Mouse (Mus musculus) MEL (cell line): ENCODE measurements around the gene Slco1c1.

ENCODE experiments used
- CTCF ChIP-seq, 3 experiments: IDR thresholded peaks in 2 of 3; conservative IDR thresholded peaks in 1 of 3; 2 replicates each; pipeline ENCODE4 v1.5.1; 2011 to 2012; ENCODE audit warnings: low read length in 3 of 3, low read depth in 2 of 3, mild to moderate bottlenecking in 2 of 3, improper control_type of control experiment in 1 of 3, inconsistent platforms in 1 of 3, mixed read lengths in 1 of 3, moderate library complexity in 1 of 3; ENCODE audit not compliant: control insufficient read depth in 1 of 3, insufficient read depth in 1 of 3, poor library complexity in 1 of 3, severe bottlenecking in 1 of 3
- E2F4 ChIP-seq: IDR thresholded peaks from 2 replicates; pipeline ENCODE4 v1.6.1; 2011; ENCODE audit warnings: low read depth, low read length, improper control_type of control experiment, borderline replicate concordance
- EP300 ChIP-seq, 2 experiments: IDR thresholded peaks; 2 replicates each; pipeline ENCODE4 v1.6.1; 2011; ENCODE audit warnings: improper control_type of control experiment in 2 of 2, low read length in 2 of 2, low read depth in 1 of 2, mild to moderate bottlenecking in 1 of 2
- ETS1 ChIP-seq: IDR thresholded peaks from 2 replicates; pipeline ENCODE4 v1.6.1; 2012; ENCODE audit warnings: low read depth, mild to moderate bottlenecking, inconsistent platforms, low read length, improper control_type of control experiment, moderate library complexity
- MAFK ChIP-seq: IDR thresholded peaks from 2 replicates; pipeline ENCODE4 v1.6.1; 2011; ENCODE audit warnings: low read depth, mild to moderate bottlenecking, low read length, improper control_type of control experiment, borderline replicate concordance
- MEF2A ChIP-seq: IDR thresholded peaks from 2 replicates; pipeline ENCODE4 v1.6.1; 2014; ENCODE audit warnings: low read depth, mild to moderate bottlenecking, inconsistent platforms, low read length, improper control_type of control experiment; ENCODE audit not compliant: poor library complexity, insufficient replicate concordance, severe bottlenecking; ENCODE audit errors: extremely low read depth
- POLR2A ChIP-seq, 2 experiments: IDR thresholded peaks; 2 replicates each; pipeline ENCODE4 v1.6.1; 2011 to 2012; ENCODE audit warnings: low read length in 2 of 2, mild to moderate bottlenecking in 2 of 2, control low read depth in 1 of 2, improper control_type of control experiment in 1 of 2, low read depth in 1 of 2, moderate library complexity in 1 of 2; ENCODE audit not compliant: control insufficient read depth in 1 of 2, insufficient read depth in 1 of 2, poor library complexity in 1 of 2
- UBTF ChIP-seq: IDR thresholded peaks from 2 replicates; pipeline ENCODE4 v1.6.1; 2012; ENCODE audit warnings: low read depth, mild to moderate bottlenecking, inconsistent platforms, low read length, improper control_type of control experiment, moderate library complexity, borderline replicate concordance; ENCODE audit not compliant: insufficient read depth
- ZC3H11A ChIP-seq: IDR thresholded peaks from 2 replicates; pipeline ENCODE4 v1.6.1; 2012; ENCODE audit warnings: low read depth, mild to moderate bottlenecking, inconsistent platforms, low read length, improper control_type of control experiment
- ZKSCAN1 ChIP-seq: IDR thresholded peaks from 2 replicates; pipeline ENCODE4 v1.6.1; 2012; ENCODE audit warnings: low read depth, mild to moderate bottlenecking, inconsistent platforms, low read length, improper control_type of control experiment, moderate library complexity
- ZNF384 ChIP-seq: IDR thresholded peaks from 2 replicates; pipeline ENCODE4 v1.6.1; 2012; ENCODE audit warnings: low read depth, mild to moderate bottlenecking, inconsistent platforms, low read length, improper control_type of control experiment

DNA sequence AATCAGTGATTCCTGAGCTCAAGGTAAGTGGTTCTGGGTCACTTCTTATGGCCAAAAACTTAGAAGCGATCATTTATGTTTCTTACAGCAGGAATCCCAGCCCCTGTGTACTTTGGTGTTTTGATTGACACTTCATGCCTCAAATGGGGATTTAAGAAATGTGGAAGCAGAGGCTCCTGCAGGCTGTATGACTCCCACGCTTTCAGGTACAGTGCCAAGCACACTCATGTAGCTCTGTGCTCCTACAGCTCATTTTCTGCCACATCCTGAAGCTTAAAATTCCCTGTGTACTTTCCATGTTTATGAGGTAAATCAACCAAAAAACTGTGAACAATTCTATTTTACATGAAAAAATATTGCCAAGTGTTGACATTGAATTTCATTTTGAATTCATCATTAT is 43.2 kb downstream of the Slco1c1 start:
- TF ChIP-seq POLR2A (IDR thresholded peaks at IDR 0.05; ENCODE audit: control insufficient read depth in 1 of 2, insufficient read depth in 1 of 2, low read depth in 1 of 2, low read length in 2 of 2, poor library complexity in 1 of 2) (no peak), CTCF (IDR thresholded peaks at IDR 0.05 in 2 of 3, conservative IDR thresholded peaks at IDR 0.05 in 1 of 3; ENCODE audit: control insufficient read depth in 1 of 3, insufficient read depth in 1 of 3, low read depth in 2 of 3, low read length in 3 of 3, poor library complexity in 1 of 3, severe bottlenecking in 1 of 3) (no peak), ZKSCAN1 (no peak), UBTF (no peak), ZNF384 (no peak), ETS1 (no peak), ZC3H11A (no peak), EP300 (IDR thresholded peaks at IDR 0.05; ENCODE audit: low read depth in 1 of 2, low read length in 2 of 2) (no peak), MEF2A (no peak), MAFK (no peak), E2F4 (no peak)
